Mouse (Mus musculus): ENCODE measurements around the gene Rrad.

DNA sequence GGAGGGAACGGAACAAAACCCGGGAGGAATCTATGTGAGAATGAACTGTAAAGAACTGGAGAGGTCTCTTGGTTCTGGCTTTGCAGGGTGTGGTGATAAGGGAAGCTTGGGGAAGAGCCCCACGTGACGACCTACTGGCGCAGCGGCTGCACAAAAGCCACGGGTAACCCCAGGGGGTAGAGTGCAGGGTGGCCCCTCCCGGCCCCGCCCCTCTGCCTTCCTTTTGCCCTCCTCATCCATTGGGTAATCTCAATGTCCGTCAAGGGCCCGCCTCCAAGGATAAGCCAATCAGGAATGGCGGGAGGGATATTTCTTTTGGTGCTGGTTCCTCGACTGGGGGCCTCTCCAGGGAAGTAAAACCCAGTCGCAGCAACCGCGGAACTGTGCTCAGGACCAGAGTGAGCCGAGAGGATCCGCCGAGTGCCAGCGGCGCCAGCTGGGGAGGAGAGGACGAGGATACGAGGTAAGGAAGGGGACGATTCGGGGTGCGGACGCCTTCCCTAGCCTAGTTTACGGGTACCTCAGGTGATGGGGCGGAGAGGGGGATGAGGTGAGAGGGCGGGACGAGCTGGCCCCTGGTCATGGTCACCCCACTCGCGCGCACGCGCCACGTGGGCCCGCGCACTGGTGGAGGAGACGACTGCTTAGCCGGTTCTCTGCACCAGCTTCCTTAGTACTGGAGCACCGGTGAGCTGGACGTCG is 39.8 kb downstream of the Rrad start, which contains the start of gene Pdp2:
- TF ChIP-seq CTCF (IDR thresholded peaks at IDR 0.05; ENCODE audit: extremely low read depth, insufficient read depth, low read length) (no peak), POLR2A (IDR thresholded peaks at IDR 0.05; ENCODE audit: extremely low read depth, insufficient read depth, low read length) (peak; percentile 88)
